Mouse (Mus musculus) C2C12 (cell line): ENCODE measurements around the gene Axin1. TPM values are rescaled to one million over a fixed set of nuclear protein-coding genes. Genes with fewer than 3 reads are reported as not detected.
A peak's percentile ranks its signal among the peaks of the same experiment; 100 is the strongest.

ENCODE experiments used
- H3K27me3 ChIP-seq: one replicate; pipeline ENCODE4 v1.6.1; 2011; ENCODE audit not compliant: control insufficient read depth, insufficient read depth, insufficient read length
- H3K36me3 ChIP-seq: one replicate; pipeline ENCODE4 v1.6.1; 2011; ENCODE audit not compliant: control insufficient read depth, insufficient read depth
- H3K4me3 ChIP-seq: one replicate; pipeline ENCODE4 v1.5.1; 2011; ENCODE audit warnings: mild to moderate bottlenecking, control low read depth; ENCODE audit not compliant: poor library complexity, insufficient read depth, severe bottlenecking
- H3K79me2 ChIP-seq: one replicate; pipeline ENCODE4 v1.6.1; 2011; ENCODE audit not compliant: control insufficient read depth, insufficient read depth
- H3K79me3 ChIP-seq: one replicate; pipeline ENCODE4 v1.6.1; 2011; ENCODE audit warnings: low read depth, control low read depth
- H3ac ChIP-seq: one replicate; pipeline ENCODE3; 2011; ENCODE audit warnings: low read depth; ENCODE audit not compliant: control insufficient read depth, insufficient read length
- CEBPB ChIP-seq: IDR thresholded peaks from one replicate; pipeline ENCODE4 v1.6.1; 2011; ENCODE audit warnings: low read depth, mild to moderate bottlenecking, control low read depth, moderate library complexity
- CTCF ChIP-seq: IDR thresholded peaks from one replicate; pipeline ENCODE4 v1.5.1; 2011; ENCODE audit not compliant: control insufficient read depth, insufficient read depth, insufficient read length
- FOSL1 ChIP-seq: IDR thresholded peaks from one replicate; pipeline ENCODE4 v1.8.0; 2011; ENCODE audit warnings: mild to moderate bottlenecking, low read length; ENCODE audit not compliant: poor library complexity, insufficient read depth, severe bottlenecking
- MAX ChIP-seq: IDR thresholded peaks from one replicate; pipeline ENCODE4 v1.6.1; 2011; ENCODE audit warnings: mild to moderate bottlenecking, control low read depth
- MYOD1 ChIP-seq: IDR thresholded peaks from one replicate; pipeline ENCODE4 v1.6.1; 2011; ENCODE audit warnings: low read depth; ENCODE audit not compliant: control insufficient read depth, insufficient read length
- MYOG ChIP-seq: IDR thresholded peaks from one replicate; pipeline ENCODE4 v1.6.1; 2011; ENCODE audit not compliant: control insufficient read depth, insufficient read length; ENCODE audit errors: extremely low read depth
- USF1 ChIP-seq: IDR thresholded peaks from one replicate; pipeline ENCODE4 v1.6.1; 2011; ENCODE audit warnings: low read depth, mild to moderate bottlenecking, control low read depth, moderate library complexity
- polyA plus RNA-seq: library from polyadenylated mRNA; unstranded; fragments of >200 nt; fragmentation: generic; extraction: Trizol; gene quantifications from one replicate; pipeline ENCODE4 v1.2.1, GENCODE M21; 2012; ENCODE audit warnings: missing spikeins

The Axin1 gene
- polyA plus RNA-seq, 1 experiment: 32.1 TPM

DNA sequence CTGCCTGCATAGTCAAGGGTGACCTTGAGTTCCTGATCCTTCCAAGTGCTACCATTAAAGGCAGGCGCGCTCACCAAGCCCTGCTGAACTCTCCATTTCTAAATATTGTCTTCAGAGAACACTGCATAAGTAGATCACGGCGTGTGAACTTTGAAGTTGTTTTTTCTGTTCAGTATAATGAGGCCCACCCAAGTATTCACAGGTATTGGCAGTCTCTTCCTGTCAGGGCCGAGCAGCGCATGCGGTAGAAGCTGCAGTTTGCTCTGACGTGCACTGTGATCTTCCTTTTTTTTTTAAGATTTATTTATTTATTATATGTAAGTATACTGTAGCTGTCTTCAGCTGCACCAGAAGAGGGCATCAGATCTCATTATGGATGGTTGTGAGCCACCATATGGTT, 95.9 kb downstream of the Axin1 start:
- no peaks in the 10 kb centered on the region for H3K36me3 ChIP-seq
- no peak overlapping the region for H3ac ChIP-seq
- no peaks in the 10 kb centered on the region for H3K27me3 ChIP-seq
- H3K4me3 ChIP-seq: no peak overlapping the region
- H3K79me2 ChIP-seq: peaks cover 10% of the 10 kb centered on the region
- no peaks in the 10 kb centered on the region for H3K79me3 ChIP-seq
- TF ChIP-seq CTCF (no peak), CEBPB (no peak), MYOD1 (no peak)

DNA sequence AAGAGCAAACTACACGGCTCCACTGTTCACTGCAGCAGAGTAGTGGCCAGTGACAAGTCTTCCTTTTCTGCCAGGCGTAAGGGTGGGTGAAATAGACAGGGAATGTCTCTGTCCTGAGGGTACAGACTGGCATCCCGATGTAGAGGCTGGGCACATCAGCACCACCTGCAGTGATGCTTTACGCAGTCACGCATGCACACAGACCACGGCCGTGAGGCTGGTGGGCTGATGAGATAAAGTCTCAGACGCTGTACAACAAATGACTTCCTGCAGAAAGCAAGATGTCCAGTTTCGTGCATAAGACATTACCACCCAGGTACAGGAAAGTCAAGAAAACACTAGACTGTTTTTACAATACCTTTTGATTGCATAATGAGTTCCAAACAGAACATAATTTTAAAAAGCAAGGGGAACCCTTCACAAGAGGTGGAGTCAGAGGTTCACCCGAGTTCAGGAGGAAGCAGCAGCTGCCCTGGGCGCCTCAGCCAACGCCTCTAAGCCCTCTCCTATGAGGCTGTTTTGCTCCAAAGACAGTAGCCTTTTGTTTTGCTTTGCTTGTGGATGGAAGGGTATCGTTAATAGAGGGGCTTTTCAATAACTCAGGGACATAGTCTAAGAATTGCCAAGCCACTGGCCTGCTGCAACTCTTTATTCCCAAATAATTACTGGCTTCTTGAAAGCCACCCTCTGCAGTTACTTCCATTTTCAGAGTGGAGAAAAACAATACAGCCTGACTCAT, 96.8 kb downstream of the Axin1 start:
- H3ac ChIP-seq: no peak overlapping the region
- H3K79me3 ChIP-seq: peaks cover 3% of the 10 kb centered on the region
- H3K4me3 ChIP-seq: no peak overlapping the region
- H3K79me2 ChIP-seq: peaks cover 10% of the 10 kb centered on the region
- no peaks in the 10 kb centered on the region for H3K36me3 ChIP-seq
- TF ChIP-seq CTCF (no peak), MYOD1 (no peak), CEBPB (no peak)
- H3K27me3 ChIP-seq: no peaks in the 10 kb centered on the region

DNA sequence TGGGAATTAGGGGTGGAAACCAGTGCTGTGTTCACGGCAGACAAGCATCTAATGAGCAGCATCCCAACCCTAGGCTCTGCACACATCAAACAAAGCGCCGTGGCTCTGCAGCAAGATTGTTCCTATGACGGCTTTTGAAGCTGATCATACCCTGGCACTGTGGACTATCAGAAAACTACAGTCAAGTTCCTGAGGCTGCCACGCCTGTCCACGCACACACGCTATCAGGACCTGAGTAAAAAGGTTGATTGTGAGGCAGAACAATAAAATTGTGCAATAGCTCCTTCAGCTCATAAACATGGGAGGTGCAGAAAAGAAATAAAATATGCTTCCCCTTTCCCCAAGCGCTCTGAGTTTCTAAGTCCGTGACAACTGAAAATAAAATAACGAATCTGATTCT, 99.2 kb downstream of the Axin1 start:
- H3K4me3 ChIP-seq: no peak overlapping the region
- H3K27me3 ChIP-seq: no peaks in the 10 kb centered on the region
- peaks cover 17% of the 10 kb centered on the region for H3K79me2 ChIP-seq
- no peaks in the 10 kb centered on the region for H3K36me3 ChIP-seq
- peaks cover 3% of the 10 kb centered on the region for H3K79me3 ChIP-seq
- TF ChIP-seq MYOG (no peak), MAX (no peak), CEBPB (peak; percentile 9)
- H3ac ChIP-seq: no peak overlapping the region

DNA sequence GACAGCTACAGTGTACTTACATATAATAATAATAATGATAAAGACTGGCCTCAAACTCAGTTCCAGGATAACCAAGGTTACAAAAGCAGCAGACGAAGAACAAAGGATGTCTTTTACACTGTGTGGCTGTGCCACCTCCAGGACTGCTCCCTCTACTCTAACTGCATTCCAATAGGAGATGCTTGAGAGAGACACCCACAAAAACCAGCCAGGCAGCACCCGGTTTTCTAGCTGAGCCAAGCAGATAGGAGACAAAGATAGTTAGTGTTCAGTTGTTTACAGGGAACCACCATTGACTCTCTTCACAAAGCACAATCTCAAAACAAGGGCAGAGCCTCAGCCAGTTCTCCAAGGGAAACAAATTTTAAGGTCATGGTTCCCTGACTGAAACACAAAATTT, 101.1 kb downstream of the Axin1 start:
- no peak overlapping the region for H3ac ChIP-seq
- peaks cover 22% of the 10 kb centered on the region for H3K79me2 ChIP-seq
- TF ChIP-seq CTCF (no peak), MAX (no peak), USF1 (no peak), CEBPB (no peak), MYOG (no peak), MYOD1 (no peak)
- H3K36me3 ChIP-seq: no peaks in the 10 kb centered on the region
- H3K4me3 ChIP-seq: no peak overlapping the region
- peaks cover 3% of the 10 kb centered on the region for H3K79me3 ChIP-seq
- no peaks in the 10 kb centered on the region for H3K27me3 ChIP-seq

DNA sequence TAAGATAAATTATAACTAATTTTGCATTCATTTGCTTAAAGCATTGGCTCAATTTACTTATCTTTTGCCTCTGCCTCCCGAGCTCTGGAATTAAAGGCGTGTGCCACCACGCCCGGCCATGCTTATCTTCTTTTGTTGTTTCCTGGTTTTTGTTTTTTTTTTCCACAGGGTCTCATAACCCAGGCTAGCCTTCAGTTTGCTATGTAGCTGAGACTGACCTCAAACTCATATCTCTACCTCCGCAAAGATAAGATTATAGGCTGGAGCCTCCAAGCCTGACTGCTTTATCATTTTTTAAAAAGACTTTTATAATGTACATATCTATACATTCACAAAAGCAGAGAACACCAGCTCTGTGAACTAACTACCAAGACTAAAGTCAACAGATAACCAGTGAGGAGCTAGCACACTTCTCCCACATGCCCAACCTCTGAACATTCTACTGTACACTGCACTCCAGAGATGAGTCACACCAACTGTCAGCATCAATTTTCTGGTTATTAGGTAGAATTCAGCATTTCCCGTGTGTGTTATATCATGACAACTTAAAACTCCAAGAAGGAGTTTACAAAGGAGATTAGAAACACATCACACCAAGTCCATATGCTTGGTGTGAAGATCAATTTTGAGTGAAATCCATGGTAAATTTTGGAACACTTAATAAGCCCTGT, 101.8 kb downstream of the Axin1 start:
- Histone ChIP-seq H3K79me3 (peaks cover 3% of the 10 kb centered on the region), H3K36me3 (no peaks in the 10 kb centered on the region), H3K27me3 (no peaks in the 10 kb centered on the region), H3ac (no peak overlapping the region), H3K79me2 (peaks cover 22% of the 10 kb centered on the region), H3K4me3 (no peak overlapping the region)
- TF ChIP-seq MYOD1 (peak; percentile 59), MYOG (no peak), MAX (no peak), CEBPB (no peak)

DNA sequence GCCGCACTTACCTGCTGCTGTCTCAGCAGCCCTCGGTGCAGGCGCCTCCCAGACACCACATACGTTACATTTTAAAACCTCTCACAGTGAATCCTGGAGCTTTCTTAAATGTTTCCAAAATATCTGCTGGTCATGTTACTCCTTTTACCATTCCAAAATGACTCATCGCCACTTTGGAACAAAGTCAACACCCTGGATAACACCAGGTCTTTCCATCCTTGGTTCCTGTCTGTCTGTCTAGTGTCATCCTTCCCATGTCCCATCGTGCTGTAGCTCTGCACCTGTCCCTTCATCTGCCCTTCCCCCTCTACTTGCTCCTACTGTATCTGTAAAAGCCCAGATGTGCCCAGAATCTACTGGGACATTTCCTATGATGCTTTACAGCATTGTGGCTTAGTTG, 102.5 kb downstream of the Axin1 start:
- Histone ChIP-seq H3K79me2 (peaks cover 22% of the 10 kb centered on the region), H3K36me3 (no peaks in the 10 kb centered on the region), H3K79me3 (peaks cover 3% of the 10 kb centered on the region), H3K27me3 (no peaks in the 10 kb centered on the region), H3ac (peak overlapping the region; percentile 45), H3K4me3 (no peak overlapping the region)
- TF ChIP-seq CTCF (no peak), USF1 (no peak), MYOD1 (no peak), CEBPB (no peak), FOSL1 (no peak), MYOG (no peak), MAX (no peak)
